Mouse (Mus musculus) thymus, adult 2 months (tissue): ENCODE results near the gene Med25.

ENCODE experiments used
- CTCF ChIP-seq: fragments of 200-500 bp; IDR thresholded peaks from 2 replicates; pipeline ENCODE4 v1.5.1; 2012; ENCODE audit warnings: mild to moderate bottlenecking, control low read depth, low read length, moderate library complexity, borderline replicate concordance; ENCODE audit not compliant: control insufficient read depth, poor library complexity, insufficient read depth; ENCODE audit errors: extremely low read depth
- POLR2A ChIP-seq: fragments of 200-500 bp; IDR thresholded peaks from 2 replicates; pipeline ENCODE4 v1.6.1; 2012; ENCODE audit warnings: mild to moderate bottlenecking, low read length, control low read depth, moderate library complexity; ENCODE audit not compliant: control insufficient read depth, poor library complexity, insufficient read depth; ENCODE audit errors: extremely low read depth

GRCm38 (mm10) chr7:44851625-44852234, 40.8 kb downstream of the Med25 start:
- TF ChIP-seq CTCF (no peak), POLR2A (no peak)
